In genomic region chr9:41612802-41613550, GRCm38 (mm10) we compare ENCODE assay signal across 8 mouse cellular contexts.
DNase-seq lines count a peak whose midpoint lies in the region; ATAC-seq and TF ChIP-seq lines count a peak whose summit lies in the region.

No protein-coding gene starts in this region.

- H3K4me3 ChIP-seq in heart, embryonic 10.5 days: peak overlapping the region; percentile 27; the same call in 1 of the 2 replicates
- no peak overlapping the region; the same call in 1 of the 2 replicates for H3K4me3 ChIP-seq in forebrain, postnatal 0 days (ENCODE audit: low read depth, low read length)
- H3K4me3 ChIP-seq in midbrain, embryonic 12.5 days: peak overlapping the region; percentile 18

- H3K27ac ChIP-seq in heart, embryonic 10.5 days: peak overlapping the region; percentile 75
- H3K27ac ChIP-seq in forebrain, postnatal 0 days (ENCODE audit: low read depth, low read length): peak overlapping the region; percentile 96
- peak overlapping the region; percentile 95 for H3K27ac ChIP-seq in midbrain, embryonic 12.5 days (replicated peaks)

- peak overlapping the region; percentile 52 for H3K9ac ChIP-seq in forebrain, postnatal 0 days
- H3K9ac ChIP-seq in midbrain, embryonic 12.5 days (replicated peaks): no peak overlapping the region

- no peaks in the 10 kb centered on the region for H3K36me3 ChIP-seq in heart, embryonic 10.5 days
- peaks cover 9% of the 10 kb centered on the region; the same call in 1 of the 2 replicates for H3K36me3 ChIP-seq in forebrain, postnatal 0 days (ENCODE audit: insufficient read depth)
- H3K36me3 ChIP-seq in midbrain, embryonic 12.5 days: no peaks in the 10 kb centered on the region

- H3K27me3 ChIP-seq in heart, embryonic 10.5 days (ENCODE audit: insufficient read depth, poor library complexity, severe bottlenecking): no peaks in the 10 kb centered on the region
- no peaks in the 10 kb centered on the region for H3K27me3 ChIP-seq in forebrain, postnatal 0 days (ENCODE audit: insufficient read depth, low read length)
- 0 out of 2 replicates have a peak, but pooled peaks cover 3% of the 10 kb centered on the region for H3K27me3 ChIP-seq in midbrain, embryonic 12.5 days

- WGBS in heart, embryonic 10.5 days: 73% methylated on average over 14 of the region's 14 CpGs
- WGBS in forebrain, postnatal 0 days: 12% methylated on average over 14 of the region's 14 CpGs
- 17% methylated on average over 14 of the region's 14 CpGs for WGBS in midbrain, embryonic 12.5 days

- H3K9me3 ChIP-seq in heart, embryonic 10.5 days: no peaks in the 10 kb centered on the region
- no peaks in the 10 kb centered on the region for H3K9me3 ChIP-seq in forebrain, postnatal 0 days (ENCODE audit: low read length)
- no peaks in the 10 kb centered on the region for H3K9me3 ChIP-seq in midbrain, embryonic 12.5 days

- peak overlapping the region; percentile 40 for H3K4me2 ChIP-seq in forebrain, postnatal 0 days (ENCODE audit: low read depth)
- peak overlapping the region; percentile 47 for H3K4me2 ChIP-seq in midbrain, embryonic 12.5 days (replicated peaks)

- H3K4me1 ChIP-seq in heart, embryonic 10.5 days: peaks cover 35% of the 10 kb centered on the region
- H3K4me1 ChIP-seq in forebrain, postnatal 0 days (ENCODE audit: insufficient read depth): peaks cover 33% of the 10 kb centered on the region
- peaks cover 50% of the 10 kb centered on the region for H3K4me1 ChIP-seq in midbrain, embryonic 12.5 days

- no peak for TF ChIP-seq CTCF in forebrain, postnatal 0 days (IDR thresholded peaks at IDR 0.05; ENCODE audit: low read depth)

- DNase-seq in heart, embryonic 10.5 days (ENCODE audit: low spot score): no peak
- DNase-seq in heart, adult 8-10 months (ENCODE audit: low spot score): no peak
- peak; percentile 12 for DNase-seq in MN1 (ENCODE audit: low spot score)
- peak; percentile 70 for DNase-seq in forebrain, postnatal 0 days
- DNase-seq in layer of hippocampus, adult 18-20 months (ENCODE audit: low spot score in 2 of 2): no peak

- no peak for ATAC-seq in forebrain, postnatal 0 days
- 0 out of 2 replicates have a peak, but pooled peaks have one; percentile 19 for ATAC-seq in midbrain, embryonic 12.5 days (ENCODE audit: low FRiP score, low read depth)
- no peak for ATAC-seq in frontal cortex, adult (ENCODE audit: low TSS enrichment)
- no peak for ATAC-seq in activated CD4-positive, CD25-positive, alpha-beta regulatory T cell, adult 4 months

Comparison
In these comparisons a context has a peak if more than half of its experiments do, and no peak if none do; other contexts are left out.
1. DNase-seq: peak in MN1 (single experiment) and forebrain, postnatal 0 days (single experiment); none in heart, embryonic 10.5 days (single experiment), heart, adult 8-10 months (single experiment) and layer of hippocampus, adult 18-20 months (0 of 2).
2. Peak in every context shown above with its lines, with median percentiles within 50 percentile points of each other: H3K27ac ChIP-seq.